Mouse (Mus musculus) limb, embryonic 11.5 days (tissue): ENCODE measurements around the gene Sox15. TPM values are rescaled to one million over a fixed set of nuclear protein-coding genes. Genes with fewer than 3 reads are reported as not detected.

Source experiments
- ATAC-seq: fragments of 200-750 bp; cut with Nextera tagmentation; 2 replicates; pipeline ENCODE4 v1.8.0; 2017; ENCODE audit warnings: low read depth; ENCODE audit not compliant: insufficient number of reproducible peaks, low FRiP score, low TSS enrichment
- DNase-seq: peaks from one replicate; pipeline ENCODE4 v3.0.0-alpha.2; 2015; ENCODE audit warnings: low spot score
- H3K27ac ChIP-seq: fragments of 300-500 bp; sonication (generic); replicated peaks from 2 replicates; pipeline ENCODE4 v1.5.1; 2014; ENCODE audit warnings: low read depth, mild to moderate bottlenecking, low read length
- H3K27me3 ChIP-seq: fragments of 300-500 bp; sonication (generic); 2 replicates; pipeline ENCODE4 v1.6.1; 2014; ENCODE audit warnings: mild to moderate bottlenecking, low read length, mixed read lengths; ENCODE audit not compliant: control insufficient read depth, insufficient read depth
- H3K36me3 ChIP-seq: fragments of 300-500 bp; sonication (generic); 2 replicates; pipeline ENCODE4 v1.6.1; 2014; ENCODE audit warnings: mild to moderate bottlenecking, low read length, moderate library complexity, mixed read lengths; ENCODE audit not compliant: control insufficient read depth, insufficient read depth
- H3K4me1 ChIP-seq: fragments of 300-500 bp; sonication (generic); 2 replicates; pipeline ENCODE4 v1.6.1; 2014; ENCODE audit warnings: low read length, mixed read lengths; ENCODE audit not compliant: control insufficient read depth, insufficient read depth
- H3K4me2 ChIP-seq: fragments of 300-500 bp; sonication (generic); 2 replicates; pipeline ENCODE4 v1.6.1; 2014; ENCODE audit warnings: low read depth, mild to moderate bottlenecking, moderate library complexity; ENCODE audit not compliant: severe bottlenecking
- H3K4me3 ChIP-seq: fragments of 300-500 bp; sonication (generic); 2 replicates; pipeline ENCODE4 v1.5.1; 2014; ENCODE audit warnings: low read depth, low read length
- H3K9ac ChIP-seq: fragments of 300-500 bp; sonication (generic); 2 replicates; pipeline ENCODE4 v1.6.1; 2014; ENCODE audit warnings: mild to moderate bottlenecking, low read length
- H3K9me3 ChIP-seq: fragments of 300-500 bp; sonication (generic); 2 replicates; pipeline ENCODE4 v1.6.1; 2016; ENCODE audit warnings: low read length; ENCODE audit not compliant: control insufficient read depth
- WGBS: fragments of 180-500 bp; shearing (Covaris S2); extraction: QIAGEN DNeasy Blood & Tissue Kit; methylation state at CpG from one replicate; pipeline ENCODE4 v1.1.7; 2014; 5-methylcytosine and 5-hydroxymethylcytosine counted together
- polyA plus RNA-seq: library from polyadenylated mRNA; unstranded; fragments of >200 nt; fragmentation: Nextera tagmentation; extraction: Ambion mirVana; gene quantifications from 2 replicates; pipeline ENCODE4 v1.2.1, GENCODE M21; 2014

The Sox15 gene
- polyA plus RNA-seq, 1 experiment from 2014 or later, result 0.17 TPM

- Histone ChIP-seq H3K27me3 (no peaks in the 10 kb centered on the region), H3K9ac (no peak overlapping the region), H3K36me3 (no peaks in the 10 kb centered on the region), H3K4me2 (no peak overlapping the region), H3K4me3 (no peak overlapping the region), H3K4me1 (no peaks in the 10 kb centered on the region), H3K27ac (no peak overlapping the region), H3K9me3 (no peaks in the 10 kb centered on the region)
- peak; percentile 91 for DNase-seq
- ATAC-seq, result no peak
- 33% methylated on average over 6 of the region's 6 CpGs for whole genome bisulfite sequencing
Observed at GRCm38 (mm10) chr11:69628286-69628685, 26.8 kb upstream of the Sox15 start.

GRCm38 (mm10) chr11:69629802-69630201 lies 25.3 kb upstream of the Sox15 start:
- no peak for ATAC-seq
- Histone ChIP-seq H3K9ac (no peak overlapping the region), H3K4me2 (no peak overlapping the region), H3K4me1 (no peaks in the 10 kb centered on the region), H3K27me3 (no peaks in the 10 kb centered on the region), H3K9me3 (no peaks in the 10 kb centered on the region), H3K27ac (no peak overlapping the region), H3K36me3 (no peaks in the 10 kb centered on the region), H3K4me3 (no peak overlapping the region)
- no peak for DNase-seq
- 69% methylated on average over 1 of the region's 1 CpGs for WGBS

- ATAC-seq (peak; percentile 98), DNase-seq (peak; percentile 100)
- peak within 1 kb of the TSS; percentile 92 for H3K27ac ChIP-seq
- H3K27me3 ChIP-seq, result no peaks in the 10 kb centered on the region
- WGBS, result under 1% methylated on average over 40 of the region's 56 CpGs
- peak within 1 kb of the TSS; percentile 94 for H3K4me3 ChIP-seq
- peak within 1 kb of the TSS; percentile 86 for H3K9ac ChIP-seq
- peak within 1 kb of the TSS; percentile 67 for H3K4me2 ChIP-seq
- H3K4me1 ChIP-seq, result 0 out of 2 replicates have a peak, but pooled peaks cover 2% of the 10 kb centered on the region
- no peaks in the 10 kb centered on the region for H3K9me3 ChIP-seq
- no peaks in the 10 kb centered on the region; the same call in 1 of the 2 replicates for H3K36me3 ChIP-seq
Observed at GRCm38 (mm10) chr11:69632284-69633089, 22.6 kb upstream of the Sox15 start, which contains the start of gene Fxr2. TSS of gene Fxr2 (plus strand) at chr11:69632990.

- ATAC-seq, result peak; percentile 48
- H3K36me3 ChIP-seq, result no peaks in the 10 kb centered on the region; the same call in 1 of the 2 replicates
- H3K27me3 ChIP-seq, result no peaks in the 10 kb centered on the region
- H3K4me1 ChIP-seq, result 0 out of 2 replicates have a peak, but pooled peaks cover 2% of the 10 kb centered on the region
- no peaks in the 10 kb centered on the region for H3K9me3 ChIP-seq
- H3K27ac ChIP-seq, result peak overlapping the region; percentile 92
- peak overlapping the region; percentile 94 for H3K4me3 ChIP-seq
- peak overlapping the region; percentile 67 for H3K4me2 ChIP-seq
- no peak for DNase-seq
- under 1% methylated on average over 35 of the region's 50 CpGs for WGBS
- peak overlapping the region; percentile 86 for H3K9ac ChIP-seq
Observed at GRCm38 (mm10) chr11:69633128-69633866, 21.8 kb upstream of the Sox15 start.

GRCm38 (mm10) chr11:69635471-69635870 lies 19.6 kb upstream of the Sox15 start:
- Histone ChIP-seq H3K4me3 (no peak overlapping the region), H3K9me3 (no peaks in the 10 kb centered on the region), H3K4me1 (0 out of 2 replicates have a peak, but pooled peaks cover 2% of the 10 kb centered on the region), H3K27ac (no peak overlapping the region), H3K27me3 (no peaks in the 10 kb centered on the region), H3K36me3 (peaks cover 4% of the 10 kb centered on the region; the same call in 1 of the 2 replicates), H3K9ac (no peak overlapping the region), H3K4me2 (no peak overlapping the region)
- DNase-seq, result no peak
- 93% methylated on average over 3 of the region's 3 CpGs for WGBS
- ATAC-seq, result no peak

- WGBS, result 97% methylated on average over 5 of the region's 5 CpGs
- no peak for DNase-seq
- Histone ChIP-seq H3K4me2 (no peak overlapping the region), H3K4me1 (no peaks in the 10 kb centered on the region), H3K9me3 (no peaks in the 10 kb centered on the region), H3K9ac (no peak overlapping the region), H3K4me3 (no peak overlapping the region), H3K27me3 (no peaks in the 10 kb centered on the region), H3K27ac (no peak overlapping the region), H3K36me3 (peaks cover 56% of the 10 kb centered on the region)
- no peak for ATAC-seq
Observed at GRCm38 (mm10) chr11:69645860-69646259, 9.3 kb upstream of the Sox15 start.

GRCm38 (mm10) chr11:69653399-69653798 lies 1.7 kb upstream of the Sox15 start:
- Histone ChIP-seq H3K9me3 (no peaks in the 10 kb centered on the region), H3K27me3 (no peaks in the 10 kb centered on the region), H3K27ac (no peak overlapping the region), H3K36me3 (peaks cover 50% of the 10 kb centered on the region), H3K4me3 (no peak overlapping the region), H3K4me1 (peaks cover 19% of the 10 kb centered on the region), H3K9ac (no peak overlapping the region), H3K4me2 (no peak overlapping the region)
- 77% methylated on average over 5 of the region's 5 CpGs for WGBS
- no peak for DNase-seq
- ATAC-seq, result no peak

GRCm38 (mm10) chr11:69654760-69655159 lies 354 bp upstream of the Sox15 start:
- Histone ChIP-seq H3K9ac (no peak overlapping the region), H3K27me3 (no peaks in the 10 kb centered on the region), H3K4me2 (no peak overlapping the region), H3K4me1 (peaks cover 19% of the 10 kb centered on the region), H3K36me3 (peaks cover 48% of the 10 kb centered on the region), H3K9me3 (no peaks in the 10 kb centered on the region), H3K27ac (peak overlapping the region; percentile 65), H3K4me3 (no peak overlapping the region)
- DNase-seq, result no peak
- ATAC-seq, result no peak
- WGBS, result 35% methylated on average over 9 of the region's 9 CpGs
